Mouse (Mus musculus) testis, adult 2 months (tissue): Measurements from ENCODE around the gene Thbs4.

Experiments
- CTCF ChIP-seq: fragments of 200-500 bp; IDR thresholded peaks from 2 replicates; pipeline ENCODE4 v1.5.1; 2012; ENCODE audit warnings: low read depth, mild to moderate bottlenecking, inconsistent platforms, low read length, moderate library complexity; ENCODE audit not compliant: control insufficient read depth, insufficient read depth, insufficient replicate concordance
- POLR2A ChIP-seq: fragments of 200-500 bp; IDR thresholded peaks from 2 replicates; pipeline ENCODE4 v1.6.1; 2012; ENCODE audit warnings: low read depth, mild to moderate bottlenecking, inconsistent platforms, low read length, moderate library complexity; ENCODE audit not compliant: control insufficient read depth

DNA sequence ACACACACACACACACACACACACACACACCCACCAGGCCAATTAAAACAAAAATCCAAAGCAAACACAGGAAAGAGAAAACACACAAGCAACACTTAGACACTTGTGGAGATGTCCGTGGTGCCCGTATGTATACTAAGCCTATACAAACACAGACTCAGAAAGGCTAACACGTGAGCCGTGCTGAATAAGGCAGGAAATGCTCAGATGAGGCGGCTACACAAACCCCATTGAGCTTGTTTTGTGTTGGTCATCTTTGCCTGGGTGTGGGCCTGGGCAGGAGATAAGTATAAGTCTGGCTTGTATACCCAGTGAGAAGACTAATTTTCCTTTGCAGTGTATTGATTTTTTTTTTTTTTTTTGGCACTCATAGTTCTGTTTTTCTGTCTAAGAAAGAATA is 92.6 kb downstream of the Thbs4 start:
- TF ChIP-seq CTCF (no peak), POLR2A (no peak)
